Mouse (Mus musculus) kidney, postnatal 25 days (tissue): ENCODE measurements around the gene Zbtb17.

Experiments
- DNase-seq, 2 experiments: peaks; one replicate each; pipeline ENCODE4 v3.0.0; 2021; ENCODE audit warnings: mixed read lengths in 2 of 2

The Zbtb17 gene

DNA sequence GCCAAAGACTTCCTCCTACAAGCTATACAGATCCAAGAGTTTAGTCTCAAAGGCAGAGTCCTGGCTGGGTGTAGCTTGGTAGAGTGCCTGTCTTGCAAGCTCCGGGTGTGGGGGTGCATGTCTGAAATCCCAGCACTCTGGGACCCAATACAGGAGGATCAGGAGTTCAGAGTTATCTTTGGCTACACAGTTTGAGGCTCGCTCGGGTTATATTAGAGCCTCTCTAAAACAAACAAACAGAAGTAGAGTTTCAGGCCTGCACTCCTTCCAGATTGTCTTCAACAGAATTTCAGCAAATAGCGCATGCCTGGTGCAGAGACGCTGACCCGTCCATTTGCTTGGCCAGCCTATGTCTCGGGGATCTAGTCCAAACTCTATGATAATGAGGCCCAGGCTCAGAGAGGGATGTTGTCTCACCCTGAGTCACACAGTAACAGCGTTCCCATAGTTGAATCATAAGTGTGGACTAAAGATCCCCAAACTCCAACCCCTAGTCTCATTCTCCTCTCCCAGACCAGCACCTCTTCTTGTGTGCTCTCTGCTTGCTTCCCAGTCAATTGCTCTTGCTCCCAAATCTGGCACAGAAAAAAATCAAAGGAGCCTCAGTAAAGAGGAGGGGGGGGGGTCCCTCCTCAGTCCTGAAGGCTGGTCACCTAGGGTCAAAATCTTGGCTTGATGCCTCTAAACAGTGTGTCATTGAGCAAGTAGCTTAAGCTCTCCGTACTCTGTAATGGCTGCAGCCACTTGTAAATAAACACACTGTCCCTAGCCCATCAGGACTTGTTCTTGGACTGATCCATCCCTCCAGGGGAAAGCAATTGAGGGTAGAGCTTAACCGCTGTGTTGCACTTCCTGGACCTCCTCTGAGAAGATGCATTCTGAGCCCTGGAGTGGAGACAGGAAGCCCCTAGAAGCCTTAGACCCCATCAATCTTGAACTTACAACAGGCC is 17.4 kb upstream of the Zbtb17 start:
- DNase-seq, result peak in 1 of 2 experiments; percentile 35

DNA sequence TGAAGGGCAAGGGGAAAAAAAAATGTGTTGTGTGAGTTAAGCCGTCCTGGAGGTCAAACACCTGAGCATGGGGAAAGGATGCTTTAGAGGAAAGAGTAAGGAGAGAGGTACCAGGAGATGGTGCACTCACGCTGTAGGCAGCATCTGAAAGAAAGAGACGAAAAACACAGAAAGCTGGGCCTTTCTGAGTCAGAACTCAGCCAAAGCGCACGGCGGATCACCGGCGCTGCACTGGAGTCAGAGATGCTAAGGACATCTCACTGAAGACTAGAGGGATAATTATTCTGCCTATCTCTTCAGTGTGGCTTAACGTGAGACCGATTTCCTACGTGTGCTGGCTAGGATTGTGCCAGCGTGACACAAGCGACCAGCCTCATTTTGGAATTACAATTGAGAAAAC is 16.5 kb upstream of the Zbtb17 start:
- no peak for DNase-seq

- no peak for DNase-seq
Observed at GRCm38 (mm10) chr4:141429381-141429780, 15.1 kb upstream of the Zbtb17 start.

GRCm38 (mm10) chr4:141429847-141430246 is 14.6 kb upstream of the Zbtb17 start:
- peak; percentile 70 to 77 for DNase-seq

DNA sequence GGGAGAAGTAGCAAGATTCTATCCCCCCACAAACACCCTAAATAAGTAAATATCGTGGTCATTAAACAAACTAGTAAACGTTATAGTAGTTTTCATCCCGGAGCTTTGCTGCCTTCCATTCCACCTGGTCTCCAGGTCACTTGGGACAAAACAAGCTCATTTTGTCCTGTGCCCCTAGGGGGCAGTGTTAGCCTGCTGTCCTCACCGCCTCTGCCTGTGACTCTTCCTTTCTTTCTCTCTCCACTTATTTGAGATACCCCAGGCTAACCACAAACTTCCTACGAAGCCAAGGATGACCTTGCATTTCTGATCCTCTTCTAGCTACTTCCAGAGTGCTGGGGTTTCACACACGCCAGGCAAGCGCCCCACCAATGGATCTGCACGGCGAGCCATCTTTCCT is 13.5 kb upstream of the Zbtb17 start:
- DNase-seq, result peak; percentile 83 to 85

- DNase-seq, result peak; percentile 61 to 69
Observed at GRCm38 (mm10) chr4:141432666-141433065, 11.8 kb upstream of the Zbtb17 start.

GRCm38 (mm10) chr4:141433191-141433590 is 11.3 kb upstream of the Zbtb17 start:
- DNase-seq, result peak in 1 of 2 experiments; percentile 40

- no peak for DNase-seq
Observed at GRCm38 (mm10) chr4:141435974-141436373, 8.5 kb upstream of the Zbtb17 start, which contains the start of gene Srarp. Srarp (minus strand) TSS chr4:141436105.

- DNase-seq, result peak; percentile 58 to 82
Observed at GRCm38 (mm10) chr4:141439083-141439803, 5.2 kb upstream of the Zbtb17 start.

DNA sequence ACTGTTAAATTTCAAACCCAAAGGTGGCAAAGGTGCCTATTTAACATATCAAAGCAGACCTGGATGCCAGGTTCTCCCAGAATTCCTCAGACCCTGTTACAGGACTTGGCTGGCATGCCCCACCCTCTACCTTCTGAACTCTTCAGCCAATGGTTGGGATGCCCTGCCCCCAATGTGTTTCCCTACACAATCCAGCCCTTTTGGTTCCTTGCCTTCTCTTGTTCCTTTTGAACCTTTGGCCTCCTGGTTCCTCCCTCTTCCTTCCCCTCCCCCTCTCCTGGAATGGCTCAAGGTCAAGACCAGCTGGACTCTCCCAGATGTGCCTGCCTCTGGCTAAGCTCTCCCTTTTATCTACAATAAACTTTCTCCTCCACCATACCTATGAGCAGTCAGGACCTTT is 3.6 kb upstream of the Zbtb17 start:
- peak; percentile 80 to 92 for DNase-seq

DNA sequence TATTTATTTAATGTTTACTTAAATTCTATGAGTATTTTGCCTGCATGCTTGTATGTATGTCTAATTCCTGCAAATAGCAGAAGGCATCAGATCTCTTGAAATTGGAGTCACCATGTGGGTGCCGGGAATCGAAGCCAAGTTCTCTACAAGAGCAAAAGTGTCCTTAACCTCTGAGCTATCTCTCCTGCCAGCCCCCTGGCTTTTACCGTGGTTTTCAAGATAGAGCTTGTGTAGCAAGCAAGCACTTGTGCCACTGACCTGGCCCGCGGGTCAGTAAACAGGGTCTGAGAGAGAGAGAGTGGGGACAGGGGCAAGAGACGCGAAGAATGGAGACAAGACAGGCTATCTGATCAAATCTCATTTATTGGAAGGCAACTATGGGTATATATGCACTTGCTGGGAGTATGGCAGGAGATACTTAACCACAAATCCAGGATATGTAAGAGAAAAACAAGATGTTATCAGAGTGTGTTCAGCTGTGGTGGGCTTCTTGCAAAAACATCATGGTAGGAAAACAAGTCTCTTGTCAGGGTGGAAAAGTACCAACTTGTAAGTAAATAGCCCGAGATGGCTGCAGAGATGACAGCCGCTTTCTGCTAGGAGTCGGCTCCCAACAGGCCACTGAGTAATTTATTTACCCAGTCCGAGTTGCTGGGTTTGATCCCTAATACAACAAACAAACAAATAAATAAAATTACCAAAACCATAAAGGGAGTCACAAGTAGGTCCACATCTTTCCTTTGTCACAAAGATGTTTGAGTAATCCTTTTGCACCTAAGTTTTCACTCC is 619 bp upstream of the Zbtb17 start:
- no peak for DNase-seq

GRCm38 (mm10) chr4:141445328-141445720 is 870 bp downstream of the Zbtb17 start:
- no peak for DNase-seq

DNA sequence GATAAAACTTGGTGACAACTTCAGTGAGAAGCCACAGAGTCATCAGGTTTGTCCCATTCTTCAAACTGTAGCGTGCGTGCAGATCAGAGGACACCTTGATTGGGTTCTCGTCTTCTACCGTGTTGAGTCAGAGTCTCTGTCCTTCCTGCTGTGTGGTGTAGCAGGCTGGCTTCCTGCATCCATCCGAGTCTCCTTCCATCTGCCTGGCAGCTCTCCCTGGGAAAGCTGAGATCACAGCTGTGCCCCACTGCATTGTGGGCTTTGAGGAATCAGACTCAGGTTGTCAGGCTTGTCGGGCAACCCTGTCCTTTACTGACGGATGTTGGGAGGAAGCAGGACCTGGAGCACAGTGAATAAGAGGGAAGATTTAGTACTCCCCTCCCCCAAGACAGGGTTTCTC is 1.8 kb downstream of the Zbtb17 start:
- DNase-seq, result no peak

- no peak for DNase-seq
Observed at GRCm38 (mm10) chr4:141451251-141451650, 6.8 kb downstream of the Zbtb17 start.

DNA sequence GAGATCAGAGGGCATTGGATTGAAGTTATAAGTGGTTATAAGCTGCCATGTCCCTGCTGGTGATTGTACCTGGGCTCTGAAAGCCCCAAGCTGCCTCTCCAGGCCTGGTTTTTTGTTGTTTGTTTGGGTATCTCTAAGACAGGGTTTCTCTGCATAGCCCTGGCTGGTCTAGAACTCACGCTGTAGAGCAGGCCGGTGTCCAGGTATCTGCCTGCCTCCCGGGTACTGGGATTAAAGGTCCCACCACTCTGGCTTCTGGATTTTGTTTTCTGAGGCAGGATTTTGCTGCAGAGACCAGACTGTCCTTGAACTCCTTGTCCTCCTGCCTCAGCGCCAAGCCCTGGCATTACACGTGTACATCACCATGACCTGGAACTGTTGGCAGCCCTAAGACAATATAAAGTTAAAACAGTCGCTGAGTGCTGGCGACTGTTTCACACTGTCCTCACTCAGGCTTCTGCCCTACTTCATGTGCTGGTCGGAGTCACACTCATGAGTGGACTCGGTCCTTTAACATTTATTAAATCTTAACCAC is 7.5 kb downstream of the Zbtb17 start:
- DNase-seq, result peak in 1 of 2 experiments; percentile 47

DNA sequence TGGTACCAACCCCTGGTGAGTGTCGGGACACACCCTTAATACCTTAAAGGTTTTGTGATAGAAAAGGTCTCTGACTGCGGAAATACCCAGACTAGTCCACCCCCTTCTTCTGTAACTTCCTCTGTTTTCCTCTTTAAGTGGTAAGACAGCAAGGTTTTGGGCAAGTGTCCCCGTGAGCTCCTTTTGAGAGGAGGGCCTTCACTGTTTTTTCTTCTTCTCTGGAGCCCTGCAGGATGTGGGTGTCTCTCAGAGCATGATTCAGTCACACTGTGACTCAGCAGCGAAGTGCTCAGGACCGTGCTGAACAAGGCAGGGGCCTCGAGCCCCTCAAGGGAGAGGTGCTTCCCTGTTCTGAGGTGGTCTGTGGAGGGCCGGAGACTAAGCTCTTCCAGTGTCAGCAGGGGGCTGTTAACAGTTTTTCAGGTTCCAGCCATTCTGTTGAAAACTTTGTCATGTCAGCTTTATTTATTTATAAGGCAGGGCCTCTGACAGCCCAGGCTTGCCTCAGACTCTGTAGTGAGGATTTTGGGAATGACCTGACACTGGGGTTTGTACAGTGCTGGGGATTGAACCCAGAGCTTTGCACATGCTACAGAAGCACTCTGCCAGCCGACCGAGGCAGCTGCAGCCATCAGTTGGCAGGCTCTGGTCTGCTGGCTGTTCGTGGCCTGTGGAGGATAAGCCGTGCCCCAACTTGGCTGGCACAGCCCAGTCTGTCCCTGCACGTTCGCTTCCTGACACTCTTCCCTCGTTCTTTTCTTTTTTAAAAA is 10.3 kb downstream of the Zbtb17 start:
- DNase-seq, result peak in 1 of 2 experiments; percentile 28

DNA sequence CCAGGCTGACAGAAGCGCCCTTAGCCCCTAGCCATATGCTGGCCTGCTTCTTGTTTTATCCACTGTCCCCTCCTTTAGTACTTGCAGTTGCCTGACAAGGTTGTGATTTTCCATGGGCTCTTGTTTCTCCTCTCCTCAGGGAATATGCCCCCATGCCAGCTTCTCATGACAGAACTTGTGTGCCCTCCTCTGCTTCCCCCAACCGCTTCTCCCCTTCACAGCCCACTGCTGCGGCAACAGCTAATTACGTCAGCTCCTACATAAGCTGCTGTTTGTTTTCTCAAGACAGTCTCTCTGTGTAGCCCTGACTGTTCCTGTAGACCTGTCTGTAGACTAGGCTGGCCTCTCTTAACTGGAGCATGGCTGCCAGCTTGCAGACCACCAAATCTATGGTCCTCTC is 11.1 kb downstream of the Zbtb17 start:
- DNase-seq, result peak in 1 of 2 experiments; percentile 26

GRCm38 (mm10) chr4:141456193-141456938 is 11.9 kb downstream of the Zbtb17 start:
- no peak for DNase-seq

DNA sequence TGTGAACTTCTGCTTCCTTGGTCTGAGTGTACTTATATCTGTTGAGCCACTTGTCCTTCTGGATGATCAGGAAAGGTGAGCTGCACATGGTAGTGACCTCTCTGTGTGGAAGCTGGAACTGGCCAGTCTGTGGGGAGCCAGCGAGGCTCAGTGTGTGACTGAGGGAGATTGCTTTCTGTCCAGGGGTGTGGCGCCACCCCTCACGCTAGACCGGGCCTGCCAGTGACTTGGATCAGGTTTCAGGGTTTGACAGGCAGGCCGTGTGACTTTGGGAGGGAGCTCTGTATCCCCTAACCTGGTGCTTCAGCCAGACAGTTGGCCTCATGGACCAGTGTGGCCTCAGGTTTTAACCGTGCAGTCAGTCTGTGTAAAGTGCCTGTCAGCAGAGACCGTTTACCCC is 13.8 kb downstream of the Zbtb17 start:
- peak; percentile 46 to 80 for DNase-seq

DNA sequence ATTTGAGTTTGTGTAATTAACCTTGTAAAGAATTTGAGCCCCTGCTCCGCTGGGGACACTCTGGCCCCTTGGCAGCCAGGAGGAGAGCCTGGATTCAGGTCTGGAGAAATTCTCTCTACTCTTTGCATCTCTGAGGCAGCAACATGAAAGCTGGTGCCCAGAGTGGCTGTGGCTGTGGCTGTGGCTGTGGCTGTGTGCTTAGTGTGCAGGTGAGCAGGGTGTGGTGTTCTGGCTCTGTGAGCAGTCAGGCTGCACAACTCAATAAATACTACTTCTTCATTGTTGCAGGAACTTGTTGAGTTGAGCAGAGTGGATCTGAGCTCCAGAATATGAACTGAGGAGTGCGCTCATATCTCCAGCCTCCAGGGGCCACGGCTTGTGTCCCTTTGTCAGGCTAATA is 14.4 kb downstream of the Zbtb17 start:
- DNase-seq, result no peak

GRCm38 (mm10) chr4:141459766-141460165 is 15.3 kb downstream of the Zbtb17 start:
- DNase-seq, result no peak
